11 mouse cellular contexts compared by ENCODE assay signal in the genomic region with DNA sequence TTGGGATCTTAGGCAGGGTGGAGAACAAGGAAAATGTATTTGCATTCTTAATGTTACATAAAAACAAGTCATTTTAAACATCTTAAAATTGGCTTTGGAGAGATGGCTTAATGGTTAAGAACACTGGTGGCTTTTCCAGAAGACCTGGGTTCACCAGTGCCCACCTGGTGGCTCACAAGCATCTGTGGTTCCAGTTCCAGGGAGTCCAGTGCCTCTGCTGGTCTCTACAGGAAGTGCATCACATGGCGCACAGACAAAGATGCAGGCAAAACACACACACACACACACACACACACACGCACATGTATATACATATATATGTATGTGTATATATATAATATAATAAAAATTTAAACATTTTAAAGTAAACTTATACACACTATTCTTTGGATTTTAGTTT. TPM values are rescaled to one million over a fixed set of nuclear protein-coding genes. Genes with fewer than 3 reads are reported as not detected.
DNase-seq lines count a peak whose midpoint lies in the region; ATAC-seq and TF ChIP-seq lines count a peak whose summit lies in the region.
"Had no signal": no experiment of that assay in that cellular context is flagged by ENCODE, and none has a peak within 500 bp of the region (broad histone marks: within the 10 kb centered on the region; RNA-seq: fewer than 3 reads in every experiment).

No protein-coding gene starts in this region.

- ATAC-seq in liver, embryonic 14.5 days (ENCODE audit: insufficient read depth), result no peak
- ATAC-seq in common myeloid progenitor, adult 5-6 weeks (replicated peaks; ENCODE audit: low read depth, poor library complexity, severe bottlenecking), result peak; percentile 51; the same call in 1 of the 2 replicates
- no peak for ATAC-seq in heart, embryonic 12.5 days (ENCODE audit: insufficient number of reproducible peaks, low FRiP score)
- no peak for ATAC-seq in midbrain, embryonic 15.5 days (replicated peaks)

- no peak for TF ChIP-seq EP300 in liver, embryonic 14.5 days (IDR thresholded peaks at IDR 0.05; ENCODE audit: low read depth)
- TF ChIP-seq EP300 in ES-Bruce4 (IDR thresholded peaks at IDR 0.05; ENCODE audit: insufficient read depth, low read depth, low read length), result no peak

- no peak overlapping the region for H3K27ac ChIP-seq in liver, embryonic 14.5 days
- no peak overlapping the region for H3K27ac ChIP-seq in ES-Bruce4 (ENCODE audit: insufficient read depth, low read length)
- no peak overlapping the region for H3K27ac ChIP-seq in small intestine, adult 2 months (ENCODE audit: insufficient read depth, low read depth, low read length)
- no peak overlapping the region for H3K27ac ChIP-seq in heart, embryonic 12.5 days (ENCODE audit: poor library complexity, severe bottlenecking)
- no peak overlapping the region for H3K27ac ChIP-seq in midbrain, embryonic 15.5 days

- DNase-seq in liver, embryonic 14.5 days (ENCODE audit: low read depth in 3 of 3, low spot score in 3 of 3), result no peak
- DNase-seq in liver, result no peak
- DNase-seq in heart, adult 9 months (ENCODE audit: low spot score in 2 of 2), result no peak
- DNase-seq: adrenal gland, adult 2 months; gastrocnemius, postnatal 10 days had no signal

- 88% methylated on average over 2 of the region's 2 CpGs for WGBS in liver, embryonic 14.5 days (ENCODE audit: insufficient replicate concordance)
- 96% methylated on average over 2 of the region's 2 CpGs for WGBS in small intestine, adult 2 months
- WGBS in heart, embryonic 12.5 days, result 94% methylated on average over 2 of the region's 2 CpGs
- WGBS in midbrain, embryonic 15.5 days, result 93% methylated on average over 2 of the region's 2 CpGs

- no peak overlapping the region for H3K4me2 ChIP-seq in liver, embryonic 14.5 days (ENCODE audit: low read depth)
- H3K4me2 ChIP-seq in heart, embryonic 12.5 days, result no peak overlapping the region
- H3K4me2 ChIP-seq in midbrain, embryonic 15.5 days, result no peak overlapping the region

- peaks cover 21% of the 10 kb centered on the region for H3K36me3 ChIP-seq in liver, embryonic 14.5 days (replicated peaks; ENCODE audit: control insufficient read depth, insufficient read depth, low read depth)
- peaks cover 7% of the 10 kb centered on the region for H3K36me3 ChIP-seq in ES-Bruce4 (ENCODE audit: control insufficient read depth, insufficient read depth, low read length, poor library complexity, severe bottlenecking)
- H3K36me3 ChIP-seq in small intestine, adult 2 months (ENCODE audit: control insufficient read depth, insufficient read depth, low read length), result peaks cover 31% of the 10 kb centered on the region
- H3K36me3 ChIP-seq in heart, embryonic 12.5 days, result peaks cover 39% of the 10 kb centered on the region
- peaks cover 23% of the 10 kb centered on the region for H3K36me3 ChIP-seq in midbrain, embryonic 15.5 days (replicated peaks)

- TF ChIP-seq POLR2A in ES-Bruce4 (IDR thresholded peaks at IDR 0.05; ENCODE audit: insufficient read depth, low read length), result no peak
- TF ChIP-seq POLR2A in small intestine, adult 2 months (IDR thresholded peaks at IDR 0.05; ENCODE audit: low read depth, low read length), result no peak

- no peak overlapping the region for H3K9ac ChIP-seq in liver, embryonic 14.5 days (replicated peaks)
- H3K9ac ChIP-seq in ES-Bruce4 (ENCODE audit: low read depth, poor library complexity, severe bottlenecking), result no peak overlapping the region
- no peak overlapping the region for H3K9ac ChIP-seq in heart, embryonic 12.5 days
- H3K9ac ChIP-seq in midbrain, embryonic 15.5 days, result no peak overlapping the region

- H3K27me3 ChIP-seq in liver, embryonic 14.5 days (ENCODE audit: control insufficient read depth, insufficient read depth, low read length), result no peaks in the 10 kb centered on the region
- no peaks in the 10 kb centered on the region for H3K27me3 ChIP-seq in ES-Bruce4 (ENCODE audit: control insufficient read depth, insufficient read depth, low read length, poor library complexity, severe bottlenecking)
- H3K27me3 ChIP-seq in small intestine, adult 2 months (ENCODE audit: control insufficient read depth, insufficient read depth, low read length), result no peaks in the 10 kb centered on the region
- no peaks in the 10 kb centered on the region for H3K27me3 ChIP-seq in heart, embryonic 12.5 days (replicated peaks)
- H3K27me3 ChIP-seq in midbrain, embryonic 15.5 days (replicated peaks), result no peaks in the 10 kb centered on the region

- no peak overlapping the region for H3K4me3 ChIP-seq in liver, embryonic 14.5 days (ENCODE audit: insufficient read depth in 1 of 2, low read depth in 2 of 2, low read length in 2 of 2)
- H3K4me3 ChIP-seq in ES-Bruce4 (ENCODE audit: low read depth, low read length), result no peak overlapping the region
- no peak overlapping the region for H3K4me3 ChIP-seq in small intestine, adult 2 months (ENCODE audit: low read depth, low read length)
- no peak overlapping the region for H3K4me3 ChIP-seq in heart, embryonic 12.5 days
- H3K4me3 ChIP-seq in midbrain, embryonic 15.5 days, result no peak overlapping the region

- H3K9me3 ChIP-seq in liver, embryonic 14.5 days (ENCODE audit: control insufficient read depth, low read length), result no peaks in the 10 kb centered on the region
- H3K9me3 ChIP-seq in ES-Bruce4 (replicated peaks; ENCODE audit: control insufficient read depth, insufficient read depth, low read length, poor library complexity, severe bottlenecking), result no peaks in the 10 kb centered on the region
- no peaks in the 10 kb centered on the region for H3K9me3 ChIP-seq in heart, embryonic 12.5 days (replicated peaks)
- no peaks in the 10 kb centered on the region for H3K9me3 ChIP-seq in midbrain, embryonic 15.5 days

- peak; percentile 62 for TF ChIP-seq CTCF in liver, embryonic 14.5 days (IDR thresholded peaks at IDR 0.05; ENCODE audit: low read depth)
- peak; percentile 51 for TF ChIP-seq CTCF in ES-Bruce4 (IDR thresholded peaks at IDR 0.05; ENCODE audit: low read depth, low read length)
- peak; percentile 39; the same call in 1 of the 2 replicates for TF ChIP-seq CTCF in small intestine, adult 2 months (IDR thresholded peaks at IDR 0.05; ENCODE audit: extremely low read depth, insufficient read length, insufficient replicate concordance, low read depth, low read length)

- H3K4me1 ChIP-seq in liver, embryonic 14.5 days (replicated peaks; ENCODE audit: control insufficient read depth in 2 of 2, insufficient read depth in 2 of 2, low read length in 1 of 2), result peaks cover 2% of the 10 kb centered on the region in 2 experiments
- H3K4me1 ChIP-seq in ES-Bruce4 (ENCODE audit: control insufficient read depth, insufficient read depth, low read length), result no peaks in the 10 kb centered on the region
- H3K4me1 ChIP-seq in small intestine, adult 2 months (ENCODE audit: control insufficient read depth, insufficient read depth, insufficient read length, low read length), result peaks cover 1% of the 10 kb centered on the region; the same call in 1 of the 2 replicates
- peaks cover 2% of the 10 kb centered on the region for H3K4me1 ChIP-seq in heart, embryonic 12.5 days (replicated peaks)
- H3K4me1 ChIP-seq in midbrain, embryonic 15.5 days, result peaks cover 15% of the 10 kb centered on the region

RNA-seq across cellular contexts. Expression of gene Lrp2bp, which starts 5.0 kb away (rescaled TPM):
- 0.02 TPM in 1 of 2 replicates, not detected in the other for polyA plus RNA-seq in liver, embryonic 14.5 days (2012; rRNA removed)
- 0.08 and 0.17 TPM in 2 replicates for polyA plus RNA-seq in liver, embryonic 14.5 days (2014; fragmentation: Nextera tagmentation; extraction: Ambion mirVana)
- 0.39 TPM in 1 of 2 replicates, not detected in the other for polyA plus RNA-seq in ES-Bruce4 (2011; ENCODE audit: insufficient read depth, insufficient read length, low read depth, missing spikeins)
- 0.05 TPM in 1 of 2 replicates, not detected in the other for total RNA-seq in common myeloid progenitor, adult 5-6 weeks (2017)
- polyA plus RNA-seq in small intestine, adult 2 months (2012; rRNA removed), result not detected in 2 replicates
- polyA plus RNA-seq in heart, embryonic 12.5 days (2016; fragmentation: Nextera tagmentation; extraction: Ambion mirVana), result 0.85 and 1.0 TPM in 2 replicates
- 0.52 and 0.66 TPM in 2 replicates for polyA plus RNA-seq in midbrain, embryonic 15.5 days (2015; fragmentation: Nextera tagmentation; extraction: Ambion mirVana)
- polyA plus RNA-seq: adrenal gland, adult 2 months had no signal

RNA-seq across cellular contexts. Expression of gene Ankrd37, which starts 11.4 kb away (rescaled TPM):
- 1.5 and 2.0 TPM in 2 replicates for polyA plus RNA-seq in liver, embryonic 14.5 days (2012; rRNA removed)
- polyA plus RNA-seq in liver, embryonic 14.5 days (2014; fragmentation: Nextera tagmentation; extraction: Ambion mirVana), result 3.1 and 3.2 TPM in 2 replicates
- 6.5 and 8.3 TPM in 2 replicates for polyA plus RNA-seq in ES-Bruce4 (2011; ENCODE audit: insufficient read depth, insufficient read length, low read depth, missing spikeins)
- total RNA-seq in common myeloid progenitor, adult 5-6 weeks (2017), result 2.2 and 8.3 TPM in 2 replicates
- 3.5 and 4.8 TPM in 2 replicates for polyA plus RNA-seq in small intestine, adult 2 months (2012; rRNA removed)
- 13.4 and 15.9 TPM in 2 replicates for polyA plus RNA-seq in heart, embryonic 12.5 days (2016; fragmentation: Nextera tagmentation; extraction: Ambion mirVana)
- 39.7 and 45.3 TPM in 2 replicates for polyA plus RNA-seq in midbrain, embryonic 15.5 days (2015; fragmentation: Nextera tagmentation; extraction: Ambion mirVana)

RNA-seq across cellular contexts. Expression of gene Ufsp2, which starts 18.8 kb away (rescaled TPM):
- polyA plus RNA-seq in liver, embryonic 14.5 days (2012; rRNA removed), result 13.7 and 20.1 TPM in 2 replicates
- 32.4 and 36.0 TPM in 2 replicates for polyA plus RNA-seq in liver, embryonic 14.5 days (2014; fragmentation: Nextera tagmentation; extraction: Ambion mirVana)
- polyA plus RNA-seq in ES-Bruce4 (2011; ENCODE audit: insufficient read depth, insufficient read length, low read depth, missing spikeins), result 49.2 and 62.4 TPM in 2 replicates
- 108 and 143 TPM in 2 replicates for total RNA-seq in common myeloid progenitor, adult 5-6 weeks (2017)
- polyA plus RNA-seq in small intestine, adult 2 months (2012; rRNA removed), result 3.7 and 5.8 TPM in 2 replicates
- 52.4 and 63.7 TPM in 2 replicates for polyA plus RNA-seq in heart, embryonic 12.5 days (2016; fragmentation: Nextera tagmentation; extraction: Ambion mirVana)
- polyA plus RNA-seq in midbrain, embryonic 15.5 days (2015; fragmentation: Nextera tagmentation; extraction: Ambion mirVana), result 56.0 and 64.0 TPM in 2 replicates

RNA-seq across cellular contexts. Expression of gene 1700029J07Rik, which starts 19.1 kb away (rescaled TPM):
- polyA plus RNA-seq in liver, embryonic 14.5 days (2012; rRNA removed), result 0.37 and 0.65 TPM in 2 replicates
- polyA plus RNA-seq in liver, embryonic 14.5 days (2014; fragmentation: Nextera tagmentation; extraction: Ambion mirVana), result 0.18 and 0.53 TPM in 2 replicates
- 3.6 and 4.8 TPM in 2 replicates for polyA plus RNA-seq in ES-Bruce4 (2011; ENCODE audit: insufficient read depth, insufficient read length, low read depth, missing spikeins)
- total RNA-seq in common myeloid progenitor, adult 5-6 weeks (2017), result 1.1 and 3.2 TPM in 2 replicates
- polyA plus RNA-seq in small intestine, adult 2 months (2012; rRNA removed), result 0.08 TPM in 1 of 2 replicates, not detected in the other
- polyA plus RNA-seq in heart, embryonic 12.5 days (2016; fragmentation: Nextera tagmentation; extraction: Ambion mirVana), result 2.5 and 3.2 TPM in 2 replicates
- 5.5 and 6.5 TPM in 2 replicates for polyA plus RNA-seq in midbrain, embryonic 15.5 days (2015; fragmentation: Nextera tagmentation; extraction: Ambion mirVana)

RNA-seq across cellular contexts. Expression of gene Ccdc110, which starts 59.7 kb away (rescaled TPM):
- not detected in 2 replicates for polyA plus RNA-seq in liver, embryonic 14.5 days (2012; rRNA removed)
- polyA plus RNA-seq in liver, embryonic 14.5 days (2014; fragmentation: Nextera tagmentation; extraction: Ambion mirVana), result not detected in 2 replicates
- not detected in 2 replicates for polyA plus RNA-seq in ES-Bruce4 (2011; ENCODE audit: insufficient read depth, insufficient read length, low read depth, missing spikeins)
- not detected in 2 replicates for total RNA-seq in common myeloid progenitor, adult 5-6 weeks (2017)
- polyA plus RNA-seq in small intestine, adult 2 months (2012; rRNA removed), result 0.04 TPM in 1 of 2 replicates, not detected in the other
- 0.06 and 0.20 TPM in 2 replicates for polyA plus RNA-seq in heart, embryonic 12.5 days (2016; fragmentation: Nextera tagmentation; extraction: Ambion mirVana)
- 0.12 and 0.29 TPM in 2 replicates for polyA plus RNA-seq in midbrain, embryonic 15.5 days (2015; fragmentation: Nextera tagmentation; extraction: Ambion mirVana)
- total RNA-seq: adrenal gland, adult 2 months; gastrocnemius, postnatal 10 days had no signal
- polyA plus RNA-seq: adrenal gland, adult 2 months; urinary bladder, adult 2 months had no signal
